Mouse (Mus musculus) limb, embryonic 13.5 days (tissue): ENCODE results near the gene Acot11. TPM values are rescaled to one million over a fixed set of nuclear protein-coding genes. Genes with fewer than 3 reads are reported as not detected.

ENCODE experiments used
- ATAC-seq: fragments of 200-750 bp; cut with Nextera tagmentation; 2 replicates; pipeline ENCODE4 v1.8.0; 2017; ENCODE audit warnings: low read depth, moderate number of reproducible peaks, moderate TSS enrichment; ENCODE audit not compliant: low FRiP score
- H3K27ac ChIP-seq: fragments of 300-500 bp; sonication (generic); 2 replicates; pipeline ENCODE4 v1.5.1; 2015; ENCODE audit warnings: inconsistent platforms, mild to moderate bottlenecking, moderate library complexity
- H3K27me3 ChIP-seq: fragments of 300-500 bp; sonication (generic); 2 replicates; pipeline ENCODE4 v1.6.1; 2015; ENCODE audit warnings: mild to moderate bottlenecking, inconsistent platforms
- H3K36me3 ChIP-seq: fragments of 300-500 bp; sonication (generic); 2 replicates; pipeline ENCODE4 v1.6.1; 2015; ENCODE audit warnings: inconsistent platforms, mild to moderate bottlenecking, moderate library complexity
- H3K4me1 ChIP-seq: fragments of 300-500 bp; sonication (generic); 2 replicates; pipeline ENCODE4 v1.6.1; 2015; ENCODE audit warnings: inconsistent platforms
- H3K4me2 ChIP-seq: fragments of 300-500 bp; sonication (generic); replicated peaks from 2 replicates; pipeline ENCODE4 v1.6.1; 2015; ENCODE audit warnings: inconsistent platforms, mild to moderate bottlenecking, moderate library complexity
- H3K4me3 ChIP-seq: fragments of 300-500 bp; sonication (generic); 2 replicates; pipeline ENCODE4 v1.5.1; 2015; ENCODE audit warnings: moderate library complexity, mild to moderate bottlenecking, inconsistent platforms
- H3K9ac ChIP-seq: fragments of 300-500 bp; sonication (generic); 2 replicates; pipeline ENCODE4 v1.6.1; 2015; ENCODE audit warnings: mild to moderate bottlenecking, inconsistent platforms
- H3K9me3 ChIP-seq: fragments of 300-500 bp; sonication (generic); 2 replicates; pipeline ENCODE4 v1.6.1; 2016; ENCODE audit warnings: inconsistent platforms
- WGBS: fragments of 180-500 bp; shearing (Covaris S2); methylation state at CpG from one replicate; pipeline ENCODE4 v1.1.7; 2015; 5-methylcytosine and 5-hydroxymethylcytosine counted together
- polyA plus RNA-seq: library from polyadenylated mRNA; unstranded; fragments of >200 nt; fragmentation: Nextera tagmentation; extraction: Ambion mirVana; gene quantifications from 2 replicates; pipeline ENCODE4 v1.2.1, GENCODE M21; 2015

Gene Acot11
- polyA plus RNA-seq, 1 experiment from 2014 or later, result 5.5 TPM

DNA sequence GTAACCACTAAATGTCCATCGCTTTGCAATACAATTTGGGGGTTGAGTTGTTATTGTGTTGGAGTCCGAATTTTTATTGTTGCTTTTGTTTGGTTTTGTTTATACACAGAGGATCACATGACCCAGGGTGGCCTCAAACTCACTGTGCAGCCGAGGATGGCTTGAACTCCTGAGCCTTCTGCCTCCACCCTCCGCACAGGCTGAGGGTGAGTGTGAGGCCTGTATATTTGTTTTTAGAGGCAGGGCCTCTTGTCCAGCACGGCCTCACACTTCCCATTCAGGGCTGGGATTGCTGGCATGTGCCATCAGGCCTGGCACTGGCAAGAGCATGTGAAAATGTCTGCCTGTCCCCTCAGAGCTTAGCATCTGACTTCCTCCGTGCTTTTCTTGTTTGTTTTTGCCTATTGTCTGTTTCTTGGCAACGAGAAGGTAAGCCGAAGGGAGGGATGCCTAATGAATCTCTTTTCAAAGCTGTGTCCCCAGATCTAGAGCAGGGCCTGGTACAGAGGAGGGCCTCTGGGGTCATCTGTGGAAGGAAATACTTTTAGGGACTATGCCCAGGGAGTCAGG, 99.6 kb downstream of the Acot11 start:
- no peaks in the 10 kb centered on the region for H3K9me3 ChIP-seq
- H3K27ac ChIP-seq, result no peak overlapping the region
- ATAC-seq, result no peak
- H3K4me2 ChIP-seq, result no peak overlapping the region
- H3K4me1 ChIP-seq, result peaks cover 17% of the 10 kb centered on the region
- 0 out of 2 replicates have a peak, but pooled peaks cover 4% of the 10 kb centered on the region for H3K27me3 ChIP-seq
- H3K9ac ChIP-seq, result peak overlapping the region; percentile 39; the same call in 1 of the 2 replicates
- H3K4me3 ChIP-seq, result no peak overlapping the region
- no peaks in the 10 kb centered on the region for H3K36me3 ChIP-seq
- WGBS, result 61% methylated on average over 8 of the region's 8 CpGs

DNA sequence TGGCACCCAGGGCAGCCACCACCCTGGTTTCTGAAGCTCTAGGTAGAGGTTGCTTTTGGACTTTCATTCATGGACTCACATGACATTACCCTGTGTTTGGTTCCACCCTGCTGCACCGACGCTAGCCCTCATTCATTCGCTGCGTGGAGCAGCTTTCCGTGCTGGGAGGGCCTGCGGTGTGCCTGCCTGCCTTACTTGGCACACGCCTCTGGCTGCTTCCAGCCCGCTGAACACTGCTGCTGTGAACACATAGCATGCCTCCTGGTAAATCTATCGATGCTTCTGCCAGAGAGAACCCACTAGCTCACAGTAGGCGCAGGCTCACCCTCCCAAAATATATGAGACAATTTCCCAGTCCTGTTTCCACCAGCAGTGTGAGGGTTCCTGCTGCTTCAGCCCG, 100.4 kb downstream of the Acot11 start:
- H3K36me3 ChIP-seq, result no peaks in the 10 kb centered on the region
- no peak overlapping the region for H3K4me2 ChIP-seq
- WGBS, result 68% methylated on average over 11 of the region's 11 CpGs
- 0 out of 2 replicates have a peak, but pooled peaks cover 4% of the 10 kb centered on the region for H3K27me3 ChIP-seq
- H3K27ac ChIP-seq, result no peak overlapping the region
- H3K9ac ChIP-seq, result no peak overlapping the region
- no peak for ATAC-seq
- no peaks in the 10 kb centered on the region for H3K9me3 ChIP-seq
- no peak overlapping the region for H3K4me3 ChIP-seq
- H3K4me1 ChIP-seq, result peaks cover 24% of the 10 kb centered on the region

GRCm38 (mm10) chr4:106703956-106704355, 100.8 kb downstream of the Acot11 start:
- H3K4me2 ChIP-seq, result no peak overlapping the region
- H3K9ac ChIP-seq, result no peak overlapping the region
- no peak overlapping the region for H3K27ac ChIP-seq
- H3K27me3 ChIP-seq, result 0 out of 2 replicates have a peak, but pooled peaks cover 4% of the 10 kb centered on the region
- H3K4me1 ChIP-seq, result peaks cover 24% of the 10 kb centered on the region
- ATAC-seq, result no peak
- no peaks in the 10 kb centered on the region for H3K36me3 ChIP-seq
- no peaks in the 10 kb centered on the region for H3K9me3 ChIP-seq
- H3K4me3 ChIP-seq, result no peak overlapping the region
- WGBS, result 77% methylated on average over 10 of the region's 10 CpGs

GRCm38 (mm10) chr4:106700798-106701197, 104.0 kb downstream of the Acot11 start:
- H3K9ac ChIP-seq, result no peak overlapping the region
- peak overlapping the region; percentile 44; the same call in 1 of the 2 replicates for H3K27ac ChIP-seq
- peaks cover 24% of the 10 kb centered on the region for H3K4me1 ChIP-seq
- ATAC-seq, result no peak
- H3K9me3 ChIP-seq, result no peaks in the 10 kb centered on the region
- WGBS, result 25% methylated on average over 4 of the region's 4 CpGs
- 0 out of 2 replicates have a peak, but pooled peaks cover 11% of the 10 kb centered on the region for H3K27me3 ChIP-seq
- no peak overlapping the region for H3K4me3 ChIP-seq
- H3K4me2 ChIP-seq, result peak overlapping the region; percentile 41
- no peaks in the 10 kb centered on the region for H3K36me3 ChIP-seq

DNA sequence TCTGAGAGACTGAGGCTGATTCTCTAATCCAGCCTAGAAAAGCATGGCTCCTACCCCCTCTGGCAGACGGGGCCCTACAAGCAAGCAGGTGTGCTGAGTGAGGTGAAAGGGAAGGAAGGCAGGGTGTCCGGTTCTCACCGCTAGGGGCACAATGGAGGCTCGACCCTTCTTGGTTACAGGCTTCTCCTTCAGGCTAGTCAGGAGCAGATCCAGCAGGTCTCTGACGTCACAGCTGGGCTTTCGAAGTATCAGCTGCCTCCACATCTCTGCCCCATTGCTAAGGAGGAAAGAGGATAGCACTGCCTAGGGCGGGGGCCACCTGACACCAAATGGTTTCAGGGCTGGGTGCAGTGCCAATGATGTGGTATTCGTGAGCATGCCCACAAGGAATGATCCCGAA, 104.8 kb downstream of the Acot11 start:
- Histone ChIP-seq H3K4me3 (no peak overlapping the region), H3K4me1 (peaks cover 24% of the 10 kb centered on the region), H3K27ac (0 out of 2 replicates have a peak overlapping the region, but pooled peaks have one; percentile 10), H3K36me3 (no peaks in the 10 kb centered on the region), H3K4me2 (peak overlapping the region; percentile 31; the same call in 1 of the 2 replicates), H3K9me3 (no peaks in the 10 kb centered on the region), H3K9ac (no peak overlapping the region), H3K27me3 (0 out of 2 replicates have a peak, but pooled peaks cover 11% of the 10 kb centered on the region)
- WGBS, result 13% methylated on average over 9 of the region's 9 CpGs
- peak; percentile 64; the same call in 1 of the 2 replicates for ATAC-seq

Other genes starting within 250 kb of the Acot11 start
- 5.5 and 6.0 TPM in 2 replicates for gene Dhcr24, start 244.0 kb downstream of the Acot11 start, polyA plus RNA-seq
- 0.11 and 0.42 TPM in 2 replicates for gene Lexm, start 187.8 kb downstream of the Acot11 start, polyA plus RNA-seq
- 1.2 and 2.0 TPM in 2 replicates for gene Ttc22, start 182.6 kb downstream of the Acot11 start, polyA plus RNA-seq
- 13.6 and 15.6 TPM in 2 replicates for gene Pars2, start 153.9 kb downstream of the Acot11 start, polyA plus RNA-seq
- gene Ttc4, start 126.1 kb downstream of the Acot11 start, polyA plus RNA-seq, result 110 and 113 TPM in 2 replicates
- gene Mroh7, start 74.1 kb downstream of the Acot11 start, polyA plus RNA-seq, result 0.51 and 0.70 TPM in 2 replicates
- 0.26 and 0.28 TPM in 2 replicates for gene Fam151a, start 71.1 kb downstream of the Acot11 start, polyA plus RNA-seq
- 171 and 173 TPM in 2 replicates for gene Ssbp3, start 105.7 kb upstream of the Acot11 start, polyA plus RNA-seq